Mouse (Mus musculus) erythroblast, embryonic 14.5 days (primary cell): ENCODE measurements around the gene Fbxl5.

Experiments used
- GATA1 ChIP-seq: IDR thresholded peaks from 2 replicates; pipeline ENCODE4 v1.6.1; 2012; ENCODE audit warnings: low read length, inconsistent platforms, mixed read lengths
- TAL1 ChIP-seq: IDR thresholded peaks from 3 replicates; pipeline ENCODE4 v1.6.1; 2012; ENCODE audit warnings: low read length, inconsistent platforms, mixed read lengths

DNA sequence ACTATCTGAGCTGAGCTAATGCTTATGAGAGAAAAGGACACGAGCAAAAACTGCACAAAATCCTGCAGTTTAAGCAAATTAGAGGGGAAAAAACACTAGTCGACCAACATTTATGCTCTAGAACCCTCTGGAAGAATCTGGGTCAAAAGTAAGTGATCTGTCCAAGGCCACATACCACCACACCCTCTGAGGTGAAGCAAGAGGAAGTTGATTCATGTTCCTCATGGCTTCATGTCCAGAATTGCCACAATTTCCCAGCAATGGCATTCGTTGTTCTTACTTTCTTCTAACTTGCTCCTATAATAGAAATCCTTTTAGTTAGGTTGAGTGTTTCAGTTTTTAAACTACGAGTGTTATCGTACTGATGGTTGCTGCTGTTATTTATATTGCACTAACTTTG lies 21.9 kb downstream of the Fbxl5 start:
- TF ChIP-seq TAL1, result no peak
- TF ChIP-seq GATA1, result no peak
